Mouse (Mus musculus) MEL (cell line): ENCODE measurements at regions not wholly inside any gene's neighbourhood (a gene's known extent, or its start where the extent isn't known, plus 50 kb on each side); places are given as distances from the start of the nearest gene placed in this dataset.

Experiments
- CHD1 ChIP-seq: IDR thresholded peaks from 2 replicates; pipeline ENCODE4 v1.6.1; 2012; ENCODE audit warnings: low read depth, mild to moderate bottlenecking, inconsistent platforms, low read length, improper control_type of control experiment
- CTCF ChIP-seq, 3 experiments: IDR thresholded peaks in 2 of 3; conservative IDR thresholded peaks in 1 of 3; 2 replicates each; pipeline ENCODE4 v1.5.1; 2011 to 2012; ENCODE audit warnings: low read length in 3 of 3, low read depth in 2 of 3, mild to moderate bottlenecking in 2 of 3, improper control_type of control experiment in 1 of 3, inconsistent platforms in 1 of 3, mixed read lengths in 1 of 3, moderate library complexity in 1 of 3; ENCODE audit not compliant: control insufficient read depth in 1 of 3, insufficient read depth in 1 of 3, poor library complexity in 1 of 3, severe bottlenecking in 1 of 3
- E2F4 ChIP-seq: IDR thresholded peaks from 2 replicates; pipeline ENCODE4 v1.6.1; 2011; ENCODE audit warnings: low read depth, low read length, improper control_type of control experiment, borderline replicate concordance
- EP300 ChIP-seq, 2 experiments: IDR thresholded peaks; 2 replicates each; pipeline ENCODE4 v1.6.1; 2011; ENCODE audit warnings: improper control_type of control experiment in 2 of 2, low read length in 2 of 2, low read depth in 1 of 2, mild to moderate bottlenecking in 1 of 2
- HCFC1 ChIP-seq: IDR thresholded peaks from 2 replicates; pipeline ENCODE4 v1.6.1; 2012; ENCODE audit warnings: low read depth, mild to moderate bottlenecking, inconsistent platforms, low read length, improper control_type of control experiment, moderate library complexity
- RCOR1 ChIP-seq: IDR thresholded peaks from 2 replicates; pipeline ENCODE4 v1.6.1; 2012; ENCODE audit warnings: low read depth, mild to moderate bottlenecking, inconsistent platforms, low read length, improper control_type of control experiment

- TF ChIP-seq HCFC1 (no peak), E2F4 (no peak), CHD1 (no peak), RCOR1 (no peak), CTCF (IDR thresholded peaks at IDR 0.05 in 2 of 3, conservative IDR thresholded peaks at IDR 0.05 in 1 of 3; ENCODE audit: control insufficient read depth in 1 of 3, insufficient read depth in 1 of 3, low read depth in 2 of 3, low read length in 3 of 3, poor library complexity in 1 of 3, severe bottlenecking in 1 of 3) (no peak), EP300 (IDR thresholded peaks at IDR 0.05; ENCODE audit: low read depth in 1 of 2, low read length in 2 of 2) (no peak)
Measured at GRCm38 (mm10) chr12:77603832-77604501, 366.0 kb downstream of the Fut8 start.
